Mouse (Mus musculus) left cerebral cortex, adult 6 months (tissue): Measurements from ENCODE around the gene Adad2. TPM values are rescaled to one million over a fixed set of nuclear protein-coding genes. Genes with fewer than 3 reads are reported as not detected.

Experiments
- long read RNA-seq, 2 experiments: library from polyadenylated mRNA; unstranded; transcript quantifications; one replicate each; pipeline ENCODE4 v2.0.0; 2019 to 2020
- polyA plus RNA-seq: library from polyadenylated mRNA; unstranded; fragments of <200 nt; fragmentation: Nextera tagmentation; gene quantifications from 2 replicates; pipeline ENCODE4 v1.2.3, GENCODE M21; 2021

Adad2 gene
- not detected in 2 replicates for polyA plus RNA-seq
- long read RNA-seq, experiment 1, result 0 reads
- long read RNA-seq, experiment 2, result 0 reads

DNA sequence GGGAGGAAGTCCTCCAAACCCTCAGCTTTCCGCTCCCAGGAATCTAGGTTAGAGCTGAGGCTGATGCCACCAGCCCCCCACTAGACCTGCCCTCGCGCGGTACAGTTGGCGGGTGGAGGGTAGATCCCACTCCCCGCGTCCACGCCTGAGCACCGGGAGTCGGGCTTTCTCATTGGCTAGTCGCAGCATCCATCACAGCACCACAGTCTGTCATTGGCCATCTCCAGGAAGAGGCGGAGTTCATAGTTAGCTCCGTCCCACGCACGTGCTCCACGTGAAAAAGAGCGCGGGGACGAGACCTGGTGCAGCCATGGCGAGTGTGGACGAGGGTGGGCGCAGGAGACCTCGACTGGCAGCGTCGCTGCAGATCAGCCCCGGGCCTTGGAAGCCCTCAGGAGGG, at the start of gene Adad2:
TSS of gene Adad2 (plus strand) at position 277 of the 400 bp plus-strand sequence.

DNA sequence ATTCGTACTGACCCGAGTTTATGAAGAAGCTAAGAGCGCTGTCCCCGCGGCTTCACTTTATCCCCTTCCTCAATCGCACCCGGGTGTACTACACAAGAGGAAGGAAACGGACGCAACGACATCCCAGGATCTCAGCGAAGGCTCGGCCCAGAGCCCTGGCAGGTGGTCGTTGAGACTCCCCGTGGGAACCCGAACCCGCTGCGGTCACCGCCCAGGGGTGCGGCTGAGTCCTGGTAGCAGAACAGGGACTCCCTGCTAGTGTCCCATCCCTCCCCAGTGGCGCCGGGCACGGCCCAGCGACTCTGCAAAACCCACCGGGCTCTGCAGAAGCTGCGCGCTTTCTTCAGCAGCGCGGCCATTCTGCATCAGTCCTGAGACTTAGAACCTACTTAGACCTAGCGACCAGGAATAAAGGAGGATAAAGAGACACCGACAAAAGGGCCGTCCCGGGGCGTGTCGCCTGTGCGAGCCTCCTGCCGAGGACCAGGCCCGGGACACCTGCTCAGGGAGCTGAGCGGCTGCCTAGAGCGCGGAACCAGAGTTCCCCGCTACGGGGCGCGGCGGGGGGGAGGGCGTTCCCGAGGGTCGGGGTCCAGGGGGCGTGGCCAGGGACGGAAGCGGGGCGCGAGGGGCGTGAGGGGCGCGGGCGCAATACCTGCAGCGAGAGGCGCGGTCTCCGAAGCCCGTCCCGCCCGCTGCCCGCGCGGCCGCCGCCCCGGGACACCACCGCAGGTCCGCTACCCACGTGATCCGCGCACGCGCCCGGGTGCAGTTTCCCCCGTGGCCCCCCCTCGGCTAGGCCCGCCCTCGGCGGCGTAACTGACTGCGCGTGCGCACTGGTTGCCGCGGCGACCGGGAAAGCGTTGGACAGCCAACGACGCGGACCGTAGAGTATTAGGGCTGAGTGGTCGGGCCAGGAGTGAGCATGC, 37.8 kb upstream of the Adad2 start, which contains the start of the genes Hsdl1 and Dnaaf1:
TSS of gene Hsdl1 (minus strand) at position 747 of the 929 bp plus-strand sequence.
TSS of gene Dnaaf1 (plus strand) at position 799 of the 929 bp plus-strand sequence.

DNA sequence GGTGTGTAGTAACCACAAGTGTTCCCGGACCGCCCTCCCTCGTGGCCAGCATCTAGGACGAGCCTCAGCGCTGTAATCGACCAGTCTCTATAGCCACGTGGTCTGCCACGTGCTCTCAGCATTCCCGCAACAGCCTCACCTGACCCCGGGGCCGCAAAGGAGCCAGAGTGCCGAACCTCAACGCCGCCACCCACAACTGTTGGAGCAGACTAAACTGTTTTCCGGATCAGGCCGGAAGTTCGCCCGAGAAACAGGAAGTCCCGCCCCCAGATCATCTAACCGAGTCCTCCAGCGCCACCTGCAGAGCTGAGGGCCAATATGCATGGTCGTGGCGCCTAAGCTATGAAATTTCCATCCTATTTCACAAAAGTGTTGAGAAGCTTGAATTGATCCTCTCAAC, 7.6 kb upstream of the Adad2 start, which contains the start of gene Taf1c:
TSS of gene Taf1c (minus strand) at position 227 of the 400 bp plus-strand sequence.

DNA sequence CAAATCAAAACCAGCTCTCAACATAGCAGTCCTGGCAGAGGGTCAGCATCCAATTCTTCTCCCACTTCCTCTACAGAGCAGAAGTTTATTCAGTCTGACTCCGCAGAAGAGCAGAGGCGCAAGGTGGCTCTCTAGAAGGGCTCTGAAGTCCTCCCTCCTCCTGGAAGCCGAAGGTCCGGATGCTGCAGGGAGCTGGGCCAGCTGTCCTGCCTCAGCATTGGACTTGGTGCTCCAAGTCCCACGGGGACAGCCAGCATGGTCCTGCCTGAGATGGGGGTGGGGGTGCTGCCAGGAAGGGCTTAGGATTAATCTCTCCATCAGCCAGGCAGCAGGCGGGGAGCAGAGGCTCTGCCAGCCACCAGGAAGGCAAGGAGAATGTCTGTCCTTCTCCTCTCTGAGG, 22.8 kb downstream of the Adad2 start, which contains the start of gene Kcng4:
TSS of gene Kcng4 (minus strand) at position 303 of the 400 bp plus-strand sequence.

Other genes starting within 250 kb of the Adad2 start
- gene Mlycd, start 217.9 kb upstream of the Adad2 start, polyA plus RNA-seq, result 5.9 and 34.8 TPM in 2 replicates
- gene Osgin1, start 178.6 kb upstream of the Adad2 start, polyA plus RNA-seq, result 0.22 and 0.60 TPM in 2 replicates
- gene Necab2, start 166.0 kb upstream of the Adad2 start, polyA plus RNA-seq, result 29.3 and 70.6 TPM in 2 replicates
- gene Slc38a8, start 111.0 kb upstream of the Adad2 start, polyA plus RNA-seq, result 0.09 TPM in 1 of 2 replicates, not detected in the other
- gene Mbtps1, start 54.0 kb upstream of the Adad2 start, polyA plus RNA-seq, result 14.2 and 16.5 TPM in 2 replicates
- gene Hsdl1, start 37.6 kb upstream of the Adad2 start, polyA plus RNA-seq, result 32.9 and 40.8 TPM in 2 replicates
- gene Dnaaf1, start 37.5 kb upstream of the Adad2 start, polyA plus RNA-seq, result 0.32 and 0.41 TPM in 2 replicates
- 3.0 and 3.8 TPM in 2 replicates for gene Taf1c, start 7.5 kb upstream of the Adad2 start, polyA plus RNA-seq
- gene Kcng4, start 22.9 kb downstream of the Adad2 start, polyA plus RNA-seq, result 4.1 and 4.4 TPM in 2 replicates
- 12.0 and 15.7 TPM in 2 replicates for gene Wfdc1, start 53.6 kb downstream of the Adad2 start, polyA plus RNA-seq
- gene Atp2c2, start 87.3 kb downstream of the Adad2 start, polyA plus RNA-seq, result 0.21 and 0.29 TPM in 2 replicates
- gene Tldc1, start 165.7 kb downstream of the Adad2 start, polyA plus RNA-seq, result 5.0 and 5.6 TPM in 2 replicates
- gene Cotl1, start 227.8 kb downstream of the Adad2 start, polyA plus RNA-seq, result 31.9 and 41.6 TPM in 2 replicates
- 5.9 and 6.1 TPM in 2 replicates for gene Klhl36, start 249.5 kb downstream of the Adad2 start, polyA plus RNA-seq